Mouse (Mus musculus) heart, postnatal 10 days (tissue): ENCODE data around the gene Hipk2. TPM values are rescaled to one million over a fixed set of nuclear protein-coding genes. Genes with fewer than 3 reads are reported as not detected.

Experiments used
- DNase-seq, 2 experiments: peaks; one replicate each; pipeline ENCODE4 v3.0.0; 2021
- intact Hi-C: fragments of 180-260 bp; cut with DNase I; formaldehyde crosslinking; loops from one replicate; pipeline ENCODE4 v1.15.1; 2025
- total RNA-seq, 2 experiments: library from RNA; stranded (reverse); gene quantifications; 2 replicates each; pipeline ENCODE4 v1.2.3; 2021

The Hipk2 gene
- total RNA-seq, 2 experiments from 2014 or later: 73.7 to 80.5 TPM

DNA sequence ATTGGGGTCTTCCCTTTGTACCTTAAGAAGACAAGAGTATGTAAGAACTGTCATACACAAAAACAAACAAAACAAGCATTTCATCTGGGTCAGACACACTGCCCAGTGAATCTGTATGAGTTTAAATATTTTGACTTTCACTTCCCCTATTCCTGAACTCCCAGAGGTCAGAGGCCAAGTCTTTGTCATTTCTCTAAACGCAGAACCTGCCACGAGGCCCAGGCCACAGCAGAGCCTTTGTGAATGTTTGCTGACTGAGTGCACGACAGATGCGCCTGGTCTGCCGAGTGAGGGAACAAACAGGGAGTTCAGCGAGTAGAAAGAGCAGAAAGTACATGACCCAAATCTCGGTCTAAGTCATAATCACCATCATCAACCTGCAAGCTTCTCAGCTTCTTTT, 4.9 kb downstream of the Hipk2 start:
- intact Hi-C loops: loop anchor here (2.0 to 10.0 kb wide), 4 partner anchors 14 to 336 kb away; partner anchors contain the start of gene Fmc1

DNA sequence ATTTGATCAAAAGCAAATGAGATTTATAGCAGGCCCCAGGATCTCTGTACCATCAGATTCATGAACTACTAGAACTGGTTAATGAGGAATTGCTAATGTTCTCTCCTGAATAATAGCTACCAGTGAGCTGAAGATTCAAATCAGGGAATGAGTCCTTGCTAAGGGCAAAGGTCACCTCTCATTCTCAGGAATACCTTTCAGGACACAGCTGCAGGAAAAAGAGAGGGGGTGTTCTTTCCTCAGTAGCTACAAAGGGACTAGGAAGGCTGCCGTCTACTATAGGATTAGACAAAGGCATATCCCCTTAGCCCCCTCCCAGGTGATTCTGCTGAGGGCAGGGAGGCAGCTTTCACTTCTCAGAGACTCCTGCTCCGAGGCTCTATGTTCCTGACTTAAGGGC, 5.9 kb downstream of the Hipk2 start:
- DNase-seq: no peak
- intact Hi-C loops: loop anchor here (2.0 to 10.0 kb wide), 4 partner anchors 13 to 335 kb away; partner anchors contain the start of gene Fmc1

More for the DNA sequence above, 4.9 kb downstream of the Hipk2 start:
- DNase-seq: no peak

DNA sequence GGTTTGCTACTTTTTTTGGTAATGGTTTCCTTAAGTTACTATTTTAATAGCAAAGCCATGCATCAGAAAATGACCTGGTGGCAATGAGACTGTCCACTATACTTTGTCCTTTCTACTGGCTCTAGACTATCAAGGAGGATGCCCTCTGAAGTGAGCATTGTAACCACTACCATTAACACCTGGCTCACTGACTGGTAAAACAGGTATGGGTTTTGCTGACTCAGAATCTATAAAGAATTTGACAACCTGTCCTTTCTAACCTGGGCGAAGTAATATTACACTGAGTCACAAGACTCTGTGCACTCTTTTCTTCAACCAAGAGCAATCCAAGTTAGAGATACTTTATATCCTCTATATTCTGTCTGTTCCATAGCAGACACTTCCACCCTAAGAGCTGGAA, 7.0 kb downstream of the Hipk2 start:
- DNase-seq: no peak
- intact Hi-C loops: no loop called here

DNA sequence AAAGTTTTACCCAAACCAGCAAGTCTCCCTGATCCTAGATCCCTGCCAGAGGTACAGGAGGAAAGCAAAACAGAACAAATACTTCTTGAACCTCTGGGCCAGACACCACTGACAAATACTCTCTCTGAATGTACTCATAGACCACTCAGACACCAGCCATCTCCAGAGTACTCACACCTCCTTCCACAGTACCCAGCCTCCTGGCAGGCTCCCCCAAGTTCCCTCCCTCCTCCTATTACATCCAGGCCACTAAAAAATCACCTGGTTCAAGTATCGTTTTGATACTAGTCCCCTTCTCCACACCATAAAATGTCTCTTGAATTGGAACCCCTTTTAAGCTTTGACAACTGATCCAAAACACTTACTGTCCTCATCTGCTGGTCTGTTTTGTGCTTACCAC, 8.7 kb downstream of the Hipk2 start:
- DNase-seq: no peak
- intact Hi-C loops: no loop called here

DNA sequence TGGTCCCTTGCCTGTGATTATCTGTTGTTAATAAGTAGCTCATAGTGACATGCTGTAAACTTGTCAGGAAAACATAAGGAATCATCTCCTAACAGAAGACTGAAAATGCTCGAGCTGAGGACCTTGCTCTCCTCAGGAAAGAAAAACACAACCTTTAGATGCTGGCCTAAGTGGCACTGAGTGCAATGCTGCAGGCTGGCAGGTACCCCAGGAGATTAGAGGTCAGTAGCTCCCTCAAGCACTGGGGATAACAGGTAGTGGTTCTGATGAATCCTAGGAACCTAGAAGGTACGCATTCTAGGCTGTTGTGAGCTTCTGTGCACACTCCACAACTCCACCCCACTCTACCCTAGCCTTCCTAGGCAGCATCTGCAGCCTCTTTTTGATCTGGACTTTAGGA, 9.2 kb downstream of the Hipk2 start:
- no peak for DNase-seq
- intact Hi-C loops: no loop called here

DNA sequence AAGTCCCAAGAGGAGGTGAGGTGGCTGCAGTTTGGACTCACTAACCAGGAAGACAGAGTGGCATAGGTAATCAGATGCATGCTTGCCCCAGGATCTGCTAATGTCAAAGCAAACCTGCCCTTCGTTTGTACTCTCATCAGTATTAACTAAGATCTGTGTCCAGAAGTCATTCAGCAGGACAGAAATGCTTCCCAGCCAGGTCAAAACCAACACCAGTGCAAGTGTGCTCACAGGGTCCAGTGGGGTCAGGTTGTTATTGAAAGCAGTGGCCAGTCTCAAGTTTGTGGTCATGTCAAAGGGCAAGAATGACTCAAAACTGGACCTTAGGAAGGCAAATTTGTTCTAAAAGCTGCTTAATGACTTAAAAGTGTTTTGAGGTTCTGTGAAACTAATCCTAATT, 9.6 kb downstream of the Hipk2 start:
- no peak for DNase-seq
- intact Hi-C loops: no loop called here

- intact Hi-C loops: no loop called here
- no peak for DNase-seq
Measured at GRCm38 (mm10) chr6:38865805-38866204, 10.2 kb downstream of the Hipk2 start.

DNA sequence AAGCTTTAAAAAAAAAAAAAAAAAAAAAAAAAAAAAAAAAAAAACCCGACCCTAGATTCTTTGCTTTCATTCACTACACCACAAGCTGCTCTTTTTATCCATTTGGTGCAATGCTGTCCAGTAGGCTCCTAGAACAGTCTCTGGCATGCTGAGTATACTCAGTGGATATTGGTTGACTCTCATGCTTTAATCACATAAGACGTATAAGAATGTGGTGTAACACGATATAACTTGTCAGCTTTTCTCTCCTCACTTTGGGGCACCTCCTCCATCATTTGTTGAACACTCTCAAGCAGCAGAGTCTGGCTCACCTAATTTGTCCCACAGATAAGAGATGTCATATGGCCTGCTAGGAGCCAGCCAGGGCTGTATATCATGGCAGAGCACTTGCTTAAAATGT, 12.4 kb downstream of the Hipk2 start:
- intact Hi-C loops: no loop called here
- no peak for DNase-seq

- DNase-seq: no peak
- intact Hi-C loops: no loop called here
Measured at GRCm38 (mm10) chr6:38860301-38860700, 15.7 kb downstream of the Hipk2 start.

DNA sequence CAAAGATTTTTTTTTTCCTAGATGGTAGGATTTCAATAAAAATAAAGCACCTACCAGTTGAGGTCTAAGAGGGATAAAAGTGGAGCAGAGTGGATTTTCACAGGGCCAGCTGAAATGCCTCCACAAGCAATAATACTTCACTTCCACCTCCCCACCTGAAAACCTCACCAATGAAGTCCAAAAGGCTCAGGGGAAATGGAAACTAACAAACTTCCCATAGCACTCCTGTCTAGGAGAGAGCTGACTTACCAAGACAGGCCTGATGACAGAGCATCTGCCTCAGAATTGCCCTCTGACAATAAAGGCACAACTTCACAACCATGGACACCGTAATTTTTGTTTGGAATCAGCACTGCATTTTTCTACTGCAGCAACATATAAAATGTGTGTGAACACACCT, 16.1 kb downstream of the Hipk2 start:
- no peak for DNase-seq
- intact Hi-C loops: no loop called here

- DNase-seq: no peak
- intact Hi-C loops: no loop called here
Measured at GRCm38 (mm10) chr6:38853561-38853992, 22.4 kb downstream of the Hipk2 start.

GRCm38 (mm10) chr6:38851740-38852139, 24.2 kb downstream of the Hipk2 start:
- no peak for DNase-seq
- intact Hi-C loops: no loop called here

DNA sequence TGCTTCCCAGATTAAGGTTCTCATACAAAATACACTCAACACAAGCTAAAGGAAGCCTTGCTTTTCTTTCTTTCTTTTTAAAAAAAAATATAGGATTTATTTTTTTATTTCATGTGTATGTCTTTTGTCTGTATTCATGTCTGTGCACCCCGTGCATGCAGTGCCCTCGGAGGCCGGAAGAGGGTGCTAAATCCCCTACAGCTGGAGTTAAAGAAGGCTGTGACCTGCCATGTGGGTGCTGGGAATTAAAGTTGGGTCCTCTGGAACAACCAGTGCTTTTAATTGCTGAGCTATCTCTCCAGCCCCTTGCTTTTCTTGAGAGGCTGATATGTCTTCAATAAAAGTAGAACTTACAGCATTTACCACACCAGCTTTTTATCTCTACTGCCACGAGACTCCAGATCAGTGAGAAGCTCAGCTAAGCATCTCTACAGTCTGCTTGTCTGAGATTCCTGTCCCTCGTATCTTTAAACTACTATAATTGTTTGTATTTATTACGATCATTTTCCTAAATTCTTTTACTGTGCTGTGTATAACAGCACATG, 25.2 kb downstream of the Hipk2 start:
- intact Hi-C loops: no loop called here
- DNase-seq: no peak

DNA sequence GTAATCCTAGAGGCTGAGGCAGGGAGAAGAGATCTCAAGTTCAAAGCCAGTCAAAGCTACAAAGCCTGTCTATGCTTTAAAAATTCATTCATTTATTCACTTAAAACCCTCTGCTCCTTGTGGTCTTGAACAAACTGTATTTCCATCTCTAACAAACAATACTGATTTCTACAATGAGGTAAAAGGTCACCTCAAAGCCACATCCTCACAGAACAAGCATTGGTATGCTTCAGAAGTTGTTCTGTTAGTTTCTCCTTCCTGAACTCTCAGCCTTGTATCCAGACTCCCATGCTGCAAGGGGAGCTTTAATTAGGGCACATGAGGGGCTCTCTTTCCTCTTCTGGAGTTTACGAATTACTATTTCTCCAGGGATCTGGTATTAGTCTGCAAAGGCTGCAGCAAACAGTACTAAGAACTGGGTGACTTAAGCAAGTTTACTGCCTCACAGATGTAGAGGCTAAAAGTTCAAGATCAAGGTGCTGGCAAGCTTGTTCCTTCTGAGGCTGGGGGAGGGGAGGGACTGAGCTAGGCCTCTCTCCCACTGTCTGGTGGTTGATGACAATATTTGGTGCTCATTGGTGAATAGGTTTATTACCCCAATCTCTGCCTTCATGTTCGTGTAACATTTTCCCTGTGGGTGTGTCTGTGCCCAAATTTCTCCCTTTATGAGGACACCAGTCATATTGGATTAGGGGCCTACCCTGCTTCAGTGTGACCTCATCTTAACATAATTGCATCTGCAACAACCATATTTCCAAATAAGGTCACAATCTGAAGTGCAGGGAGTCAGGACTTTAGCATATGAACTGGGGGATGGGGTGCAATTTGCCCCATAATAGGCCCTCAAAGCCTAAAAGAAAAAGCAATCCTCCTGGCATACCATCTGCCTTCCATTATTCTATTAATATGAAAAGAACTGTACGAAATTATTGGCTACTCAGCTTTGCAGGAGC, 27.7 kb downstream of the Hipk2 start:
- DNase-seq: no peak
- intact Hi-C loops: no loop called here

GRCm38 (mm10) chr6:38847447-38847846, 28.5 kb downstream of the Hipk2 start:
- intact Hi-C loops: no loop called here
- DNase-seq: no peak

DNA sequence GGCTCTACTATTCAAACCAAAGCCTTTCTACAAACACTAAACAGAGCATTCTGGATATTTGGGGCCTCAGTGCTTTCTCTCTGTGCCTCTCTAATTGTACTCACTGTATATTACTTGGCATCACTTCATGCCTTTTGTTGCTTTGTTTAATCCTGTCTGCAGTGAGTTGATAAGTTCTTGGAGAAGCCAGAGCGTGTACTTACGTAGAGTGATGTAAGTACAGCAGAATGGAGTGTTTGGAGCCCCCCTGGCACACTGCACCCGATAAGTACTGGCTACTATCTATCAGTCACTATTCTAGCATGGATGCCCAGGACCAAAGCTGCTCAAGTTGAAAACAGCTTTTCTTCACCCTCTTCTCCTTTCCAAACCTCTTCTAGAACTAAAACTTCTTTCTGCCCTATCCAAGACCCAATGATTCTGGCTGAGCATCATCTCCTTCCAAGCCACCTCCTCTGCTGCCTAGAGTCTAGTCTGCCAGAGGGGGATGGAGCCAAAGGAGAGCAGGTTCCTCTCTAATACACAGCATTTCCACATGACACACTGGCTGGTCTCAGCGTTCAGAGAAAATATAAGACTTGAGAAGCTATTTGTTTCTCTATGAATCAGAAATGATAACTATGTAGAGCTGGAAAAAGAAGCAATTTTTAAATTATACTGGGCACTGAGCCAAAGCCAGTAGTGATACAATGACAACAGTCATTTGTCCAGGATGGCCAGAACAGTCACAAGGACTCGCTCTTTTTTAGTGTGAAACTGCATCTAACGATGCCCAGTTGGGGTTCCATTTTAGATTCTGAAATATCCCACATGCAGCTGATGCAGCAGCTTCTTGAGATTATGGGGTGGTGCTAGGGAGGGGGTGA, 29.4 kb downstream of the Hipk2 start:
- intact Hi-C loops: no loop called here
- no peak for DNase-seq

- intact Hi-C loops: no loop called here
- no peak for DNase-seq
Measured at GRCm38 (mm10) chr6:38845876-38846275, 30.1 kb downstream of the Hipk2 start.

GRCm38 (mm10) chr6:38845117-38845516, 30.8 kb downstream of the Hipk2 start:
- intact Hi-C loops: no loop called here
- DNase-seq: no peak

GRCm38 (mm10) chr6:38841551-38841950, 34.4 kb downstream of the Hipk2 start:
- DNase-seq: no peak
- intact Hi-C loops: no loop called here

DNA sequence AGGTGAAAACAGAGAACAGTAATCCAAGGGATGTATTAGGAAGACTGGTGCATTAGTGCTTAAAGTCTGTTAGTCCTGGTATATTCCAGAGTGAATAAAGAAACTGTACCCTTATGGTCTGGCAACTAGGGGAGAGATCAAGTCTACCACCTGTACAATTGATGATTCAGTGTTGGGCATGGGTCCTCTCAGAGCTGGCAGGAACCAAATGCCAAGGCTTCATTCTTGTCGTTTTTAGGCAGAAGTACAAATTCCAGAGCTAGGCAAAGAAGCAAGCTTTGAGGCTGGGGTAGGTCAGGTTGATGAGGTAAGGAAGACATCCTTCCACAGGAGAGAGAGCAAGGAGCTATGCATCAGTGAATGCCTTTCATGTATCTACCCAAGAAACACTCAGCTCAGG, 35.2 kb downstream of the Hipk2 start:
- DNase-seq: no peak
- intact Hi-C loops: no loop called here

GRCm38 (mm10) chr6:38840380-38840779, 35.6 kb downstream of the Hipk2 start:
- no peak for DNase-seq
- intact Hi-C loops: no loop called here
